Mouse (Mus musculus): Measurements from ENCODE around the gene Xpo5. TPM values are rescaled to one million over a fixed set of nuclear protein-coding genes. Genes with fewer than 3 reads are reported as not detected.

Xpo5 gene
- 34.3 and 35.2 TPM in 2 replicates for polyA plus RNA-seq (2015; fragmentation: Nextera tagmentation; extraction: Ambion mirVana)

DNA sequence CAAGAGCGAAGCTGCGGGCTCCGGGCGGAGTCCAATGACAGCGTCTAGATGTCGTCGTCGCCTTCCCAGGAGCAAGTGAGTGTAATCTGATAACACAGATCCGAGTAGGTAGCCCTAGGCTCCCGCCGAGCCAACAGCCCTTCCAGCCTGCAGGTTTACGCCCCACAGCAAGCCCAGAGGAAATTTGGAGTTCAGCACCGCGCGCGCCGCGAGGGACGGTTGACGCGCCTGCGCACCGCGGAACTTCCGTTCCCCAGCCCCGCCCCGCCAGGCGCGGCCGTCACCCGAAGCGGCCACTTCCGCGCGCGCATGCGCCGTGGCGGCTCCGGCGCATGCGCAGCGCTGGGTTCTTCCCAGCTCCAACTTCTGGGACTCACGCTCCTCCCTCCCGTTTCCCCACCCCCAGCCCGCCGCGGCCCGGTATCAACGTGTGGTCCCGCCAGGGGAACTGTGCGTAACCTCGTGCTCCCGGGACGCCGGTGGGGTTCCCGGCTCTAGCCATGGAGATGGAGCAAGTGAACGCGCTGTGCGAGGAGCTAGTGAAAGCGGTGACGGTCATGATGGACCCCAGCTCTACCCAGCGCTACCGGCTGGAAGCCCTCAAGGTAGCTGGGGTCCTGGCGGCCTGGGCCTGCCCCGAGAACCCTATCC lies at the start of gene Xpo5, which contains the start of gene Polh:
Xpo5 (plus strand) TSS at position 362 of the 651 bp plus-strand sequence.
Polh (minus strand) TSS at position 225 of the 651 bp plus-strand sequence.
- Histone ChIP-seq H3K4me2 (peak within 1 kb of the TSS; percentile 98), H3K36me3 (peaks cover 44% of the 10 kb centered on the region), H3K4me3 (peak within 1 kb of the TSS; percentile 95), H3K27ac (replicated peaks) (peak within 1 kb of the TSS; percentile 81), H3K9me3 (no peaks in the 10 kb centered on the region), H3K4me1 (replicated peaks) (peaks cover 40% of the 10 kb centered on the region), H3K27me3 (no peaks in the 10 kb centered on the region), H3K9ac (peak within 1 kb of the TSS; percentile 90)
- under 1% methylated on average over 63 of the region's 66 CpGs for WGBS
- peak; percentile 96 for ATAC-seq (ENCODE audit: low read depth)

DNA sequence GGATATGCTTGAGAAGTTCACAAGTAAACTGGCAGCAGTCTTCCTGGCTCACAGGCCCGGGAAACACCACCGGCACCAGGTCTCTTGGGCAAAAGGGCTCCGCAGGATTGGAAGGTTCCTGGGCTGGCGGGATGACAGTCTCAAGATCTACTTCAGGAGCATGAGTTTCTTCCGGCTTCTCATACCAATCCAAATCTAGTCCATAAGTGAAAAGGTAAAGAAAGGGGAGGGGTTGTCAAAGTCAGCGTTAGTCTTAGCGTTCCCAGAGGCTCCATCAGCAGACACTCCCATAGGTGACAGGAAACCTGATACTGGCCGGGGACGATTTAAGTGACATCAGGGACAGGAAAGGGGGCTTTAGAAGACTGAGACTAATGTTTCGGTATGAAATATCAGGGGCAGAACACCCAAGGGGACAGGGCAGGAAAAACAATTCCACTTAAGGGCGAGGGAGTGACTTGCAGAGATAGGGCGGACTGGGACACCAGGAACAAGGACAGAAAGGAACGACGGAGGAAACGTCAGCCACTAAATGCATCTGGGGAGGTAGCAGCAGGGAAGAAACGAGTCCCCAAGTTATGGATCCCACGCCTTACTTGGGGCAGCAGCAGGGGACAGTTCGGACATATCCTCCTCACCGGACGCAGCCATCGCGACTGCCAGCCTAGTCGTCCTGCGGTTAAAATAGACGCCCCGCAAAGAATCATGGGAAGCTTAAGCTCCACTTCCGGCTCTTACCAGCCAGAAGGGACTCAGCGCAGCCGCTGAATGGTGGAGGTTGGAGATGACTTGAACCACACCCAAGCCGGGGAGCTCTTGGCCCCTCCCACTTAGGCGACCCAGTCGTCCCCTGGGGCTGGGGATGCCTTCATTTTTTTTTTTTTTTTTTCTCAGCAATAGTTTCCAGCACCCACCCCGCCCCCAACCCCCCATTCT lies 49.5 kb upstream of the Xpo5 start, which contains the start of gene Mad2l1bp:
Mad2l1bp (minus strand) TSS at position 707 of the 936 bp plus-strand sequence.
- H3K4me1 ChIP-seq (replicated peaks) = peaks cover 22% of the 10 kb centered on the region
- H3K36me3 ChIP-seq = peaks cover 15% of the 10 kb centered on the region
- ATAC-seq (ENCODE audit: low read depth) = peak; percentile 86
- WGBS = 9% methylated on average over 33 of the region's 33 CpGs
- no peaks in the 10 kb centered on the region for H3K9me3 ChIP-seq
- peak within 1 kb of the TSS; percentile 82 for H3K9ac ChIP-seq
- H3K4me3 ChIP-seq = peak within 1 kb of the TSS; percentile 57
- peak within 1 kb of the TSS; percentile 54; the same call in 1 of the 2 replicates for H3K27ac ChIP-seq (replicated peaks)
- peak within 1 kb of the TSS; percentile 86 for H3K4me2 ChIP-seq
- H3K27me3 ChIP-seq = no peaks in the 10 kb centered on the region

GRCm38 (mm10) chr17:46154336-46154735 lies 48.2 kb upstream of the Xpo5 start:
- H3K4me3 ChIP-seq = no peak overlapping the region
- no peak overlapping the region for H3K9ac ChIP-seq
- WGBS = 99% methylated on average over 3 of the region's 3 CpGs
- H3K4me2 ChIP-seq = no peak overlapping the region
- H3K4me1 ChIP-seq (replicated peaks) = peaks cover 22% of the 10 kb centered on the region
- peaks cover 3% of the 10 kb centered on the region; the same call in 1 of the 2 replicates for H3K36me3 ChIP-seq
- no peak for ATAC-seq (ENCODE audit: low read depth)
- H3K27me3 ChIP-seq = no peaks in the 10 kb centered on the region
- no peaks in the 10 kb centered on the region for H3K9me3 ChIP-seq
- no peak overlapping the region for H3K27ac ChIP-seq (replicated peaks)

DNA sequence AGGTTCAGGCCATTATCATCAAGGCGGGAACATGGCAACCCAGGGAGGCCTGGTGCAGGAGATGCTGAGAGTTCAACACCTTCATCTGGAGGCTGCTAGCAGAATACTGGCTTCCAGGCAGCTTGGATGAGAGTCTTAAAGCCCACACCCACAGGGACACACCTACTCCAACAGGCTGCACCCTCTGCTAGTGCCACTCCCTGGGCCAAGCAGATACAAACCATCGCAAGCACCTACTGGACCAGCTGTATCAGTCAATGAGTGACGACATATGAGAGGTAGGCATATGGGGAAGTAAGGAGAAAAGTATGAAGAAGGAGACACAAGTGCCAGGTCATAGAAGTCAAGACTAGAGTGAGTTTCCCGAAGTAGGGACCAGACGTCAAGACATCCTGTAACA lies 45.9 kb upstream of the Xpo5 start:
- no peak for ATAC-seq (ENCODE audit: low read depth)
- Histone ChIP-seq H3K4me1 (replicated peaks) (peaks cover 24% of the 10 kb centered on the region), H3K9ac (no peak overlapping the region), H3K9me3 (no peaks in the 10 kb centered on the region), H3K4me3 (no peak overlapping the region), H3K4me2 (no peak overlapping the region), H3K27me3 (no peaks in the 10 kb centered on the region), H3K36me3 (no peaks in the 10 kb centered on the region), H3K27ac (replicated peaks) (no peak overlapping the region)
- WGBS = 90% methylated on average over 5 of the region's 5 CpGs

DNA sequence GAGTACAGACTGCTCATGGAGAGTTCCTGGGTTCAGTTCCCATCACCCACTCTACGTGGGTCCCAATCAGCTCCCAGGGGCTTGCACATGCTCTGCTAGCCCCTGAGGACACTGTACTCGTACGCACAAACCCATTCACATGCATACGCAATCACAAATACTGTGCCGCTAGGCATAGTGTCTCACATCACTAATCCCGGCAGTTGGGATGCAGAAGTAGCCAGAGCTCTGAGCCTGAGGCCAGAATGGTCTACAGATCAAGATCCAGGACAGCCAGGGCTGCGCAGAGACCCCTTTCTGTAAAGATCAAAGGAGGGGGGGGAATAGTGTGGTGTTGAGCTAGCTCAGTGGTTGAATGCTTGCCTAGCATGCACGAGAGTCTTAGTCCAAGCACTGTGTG lies 45.5 kb upstream of the Xpo5 start:
- no peak overlapping the region for H3K27ac ChIP-seq (replicated peaks)
- H3K4me2 ChIP-seq = no peak overlapping the region
- no peaks in the 10 kb centered on the region for H3K9me3 ChIP-seq
- no peak for ATAC-seq (ENCODE audit: low read depth)
- H3K36me3 ChIP-seq = no peaks in the 10 kb centered on the region
- 86% methylated on average over 8 of the region's 8 CpGs for WGBS
- no peak overlapping the region for H3K9ac ChIP-seq
- no peaks in the 10 kb centered on the region for H3K27me3 ChIP-seq
- H3K4me1 ChIP-seq (replicated peaks) = peaks cover 24% of the 10 kb centered on the region
- no peak overlapping the region for H3K4me3 ChIP-seq

- 74% methylated on average over 2 of the region's 2 CpGs for WGBS
- H3K9me3 ChIP-seq = no peaks in the 10 kb centered on the region
- no peaks in the 10 kb centered on the region for H3K27me3 ChIP-seq
- H3K4me1 ChIP-seq (replicated peaks) = peaks cover 26% of the 10 kb centered on the region
- no peak overlapping the region for H3K9ac ChIP-seq
- no peak for ATAC-seq (ENCODE audit: low read depth)
- peaks cover 7% of the 10 kb centered on the region; the same call in 1 of the 2 replicates for H3K36me3 ChIP-seq
- H3K4me3 ChIP-seq = no peak overlapping the region
- H3K27ac ChIP-seq (replicated peaks) = no peak overlapping the region
- H3K4me2 ChIP-seq = peak overlapping the region; percentile 66
Observed at GRCm38 (mm10) chr17:46159236-46159635, 43.3 kb upstream of the Xpo5 start.

- peaks cover 16% of the 10 kb centered on the region for H3K36me3 ChIP-seq
- under 1% methylated on average over 16 of the region's 16 CpGs for WGBS
Observed at GRCm38 (mm10) chr17:46160090-46160662, 42.4 kb upstream of the Xpo5 start.

DNA sequence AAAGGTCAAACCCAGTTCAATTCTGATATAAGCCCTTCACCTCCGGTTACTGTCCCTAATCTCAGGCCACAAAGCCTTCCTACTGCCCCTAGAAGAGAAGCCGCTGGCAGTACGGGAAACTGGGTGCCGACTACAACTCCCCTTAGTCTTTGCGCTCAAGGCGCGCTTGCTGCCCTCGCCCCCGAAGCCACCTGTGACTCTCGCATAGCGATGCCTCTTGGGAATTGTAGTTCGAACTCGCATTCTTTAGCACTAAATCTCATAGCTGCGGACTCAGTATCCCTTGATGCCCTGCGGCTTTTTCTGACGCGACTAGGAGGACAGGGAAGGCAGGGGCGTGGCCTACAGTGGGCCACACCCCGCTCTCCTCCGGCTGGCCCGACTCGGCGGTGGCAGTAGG lies 41.9 kb upstream of the Xpo5 start, which contains the start of gene Gtpbp2:
Gtpbp2 (plus strand) TSS at position 347 of the 400 bp plus-strand sequence.
- WGBS = under 1% methylated on average over 23 of the region's 23 CpGs
- Histone ChIP-seq H3K9ac (peak within 1 kb of the TSS; percentile 86), H3K9me3 (no peaks in the 10 kb centered on the region), H3K4me2 (peak within 1 kb of the TSS; percentile 66), H3K27ac (replicated peaks) (peak within 1 kb of the TSS; percentile 75), H3K4me3 (peak within 1 kb of the TSS; percentile 81), H3K36me3 (peaks cover 21% of the 10 kb centered on the region), H3K4me1 (replicated peaks) (peaks cover 26% of the 10 kb centered on the region), H3K27me3 (no peaks in the 10 kb centered on the region)
- ATAC-seq (ENCODE audit: low read depth) = peak; percentile 98

More at GRCm38 (mm10) chr17:46160090-46160662, 42.4 kb upstream of the Xpo5 start:
- peak; percentile 67 for ATAC-seq (ENCODE audit: low read depth)
- no peaks in the 10 kb centered on the region for H3K9me3 ChIP-seq
- peak overlapping the region; percentile 75 for H3K27ac ChIP-seq (replicated peaks)
- peak overlapping the region; percentile 66 for H3K9ac ChIP-seq
- peak overlapping the region; percentile 81 for H3K4me3 ChIP-seq
- peaks cover 26% of the 10 kb centered on the region for H3K4me1 ChIP-seq (replicated peaks)
- no peaks in the 10 kb centered on the region for H3K27me3 ChIP-seq
- H3K4me2 ChIP-seq = peak overlapping the region; percentile 66

- peak; percentile 45 for ATAC-seq (ENCODE audit: low read depth)
- Histone ChIP-seq H3K4me2 (peak overlapping the region; percentile 66), H3K9ac (peak overlapping the region; percentile 86), H3K4me1 (replicated peaks) (peaks cover 26% of the 10 kb centered on the region), H3K27me3 (no peaks in the 10 kb centered on the region), H3K27ac (replicated peaks) (peak overlapping the region; percentile 69), H3K36me3 (peaks cover 26% of the 10 kb centered on the region), H3K4me3 (peak overlapping the region; percentile 81), H3K9me3 (no peaks in the 10 kb centered on the region)
- WGBS = under 1% methylated on average over 19 of the region's 19 CpGs
Observed at GRCm38 (mm10) chr17:46161179-46161578, 41.4 kb upstream of the Xpo5 start.

- Histone ChIP-seq H3K4me2 (peak overlapping the region; percentile 66), H3K4me3 (peak overlapping the region; percentile 81), H3K9ac (peak overlapping the region; percentile 86), H3K36me3 (peaks cover 31% of the 10 kb centered on the region), H3K4me1 (replicated peaks) (peaks cover 26% of the 10 kb centered on the region), H3K27me3 (no peaks in the 10 kb centered on the region), H3K27ac (replicated peaks) (peak overlapping the region; percentile 69), H3K9me3 (no peaks in the 10 kb centered on the region)
- no peak for ATAC-seq (ENCODE audit: low read depth)
- WGBS = 48% methylated on average over 9 of the region's 9 CpGs
Observed at GRCm38 (mm10) chr17:46161710-46162109, 40.9 kb upstream of the Xpo5 start.

DNA sequence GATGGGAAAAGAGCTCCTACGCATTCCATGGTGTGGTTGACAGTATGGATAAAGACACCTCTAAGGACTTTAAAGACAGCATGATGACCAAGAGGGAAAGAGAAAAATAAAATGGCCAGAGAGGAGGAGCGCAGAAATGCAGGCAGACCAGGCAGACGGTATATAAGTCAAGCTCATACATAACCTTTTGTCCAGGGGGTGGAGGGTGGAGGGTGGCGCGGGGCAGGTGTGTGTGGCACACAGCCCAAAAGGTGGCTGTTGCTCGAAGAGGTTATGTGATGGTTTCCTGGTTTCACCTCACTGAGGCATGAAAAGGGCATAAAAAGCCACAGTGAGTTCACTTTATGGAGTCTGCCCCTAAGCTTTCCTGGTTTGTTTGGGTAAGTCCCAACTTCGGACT lies 40.0 kb upstream of the Xpo5 start:
- Histone ChIP-seq H3K9ac (no peak overlapping the region), H3K36me3 (peaks cover 40% of the 10 kb centered on the region), H3K4me2 (peak overlapping the region; percentile 66), H3K27ac (replicated peaks) (no peak overlapping the region), H3K27me3 (no peaks in the 10 kb centered on the region), H3K9me3 (no peaks in the 10 kb centered on the region), H3K4me3 (no peak overlapping the region), H3K4me1 (replicated peaks) (peaks cover 26% of the 10 kb centered on the region)
- WGBS = 96% methylated on average over 7 of the region's 7 CpGs
- no peak for ATAC-seq (ENCODE audit: low read depth)
